Mouse (Mus musculus) lung, embryonic 14.5 days (tissue): ENCODE results near the gene Cd79a. TPM values are rescaled to one million over a fixed set of nuclear protein-coding genes. Genes with fewer than 3 reads are reported as not detected.
A peak's percentile ranks its signal among the peaks of the same experiment; 100 is the strongest.

ENCODE experiments used
- ATAC-seq: fragments of 200-750 bp; cut with Nextera tagmentation; 2 replicates; pipeline ENCODE4 v1.8.0; 2017; ENCODE audit warnings: mild to moderate bottlenecking, moderate TSS enrichment, moderate library complexity; ENCODE audit not compliant: insufficient read depth
- DNase-seq: peaks from one replicate; pipeline ENCODE4 v3.0.0-alpha.2; 2015
- H3K27ac ChIP-seq: fragments of 300-500 bp; sonication (generic); 2 replicates; pipeline ENCODE4 v1.5.1; 2014; ENCODE audit warnings: low read depth, mild to moderate bottlenecking, moderate library complexity
- H3K27me3 ChIP-seq: fragments of 300-500 bp; sonication (generic); 2 replicates; pipeline ENCODE4 v1.6.1; 2014; ENCODE audit warnings: low read length, control low read depth; ENCODE audit not compliant: insufficient read depth
- H3K36me3 ChIP-seq: fragments of 300-500 bp; sonication (generic); 2 replicates; pipeline ENCODE4 v1.6.1; 2014; ENCODE audit warnings: control low read depth; ENCODE audit not compliant: insufficient read depth
- H3K4me1 ChIP-seq: fragments of 300-500 bp; sonication (generic); 2 replicates; pipeline ENCODE4 v1.6.1; 2014; ENCODE audit warnings: antibody characterized with exemption, control low read depth; ENCODE audit not compliant: insufficient read depth
- H3K4me2 ChIP-seq: fragments of 300-500 bp; sonication (generic); 2 replicates; pipeline ENCODE4 v1.6.1; 2014; ENCODE audit warnings: mild to moderate bottlenecking
- H3K4me3 ChIP-seq: fragments of 300-500 bp; sonication (generic); 2 replicates; pipeline ENCODE4 v1.5.1; 2014; ENCODE audit warnings: low read depth, low read length
- H3K9ac ChIP-seq: fragments of 300-500 bp; sonication (generic); 2 replicates; pipeline ENCODE4 v1.6.1; 2014
- H3K9me3 ChIP-seq: fragments of 300-500 bp; sonication (generic); 2 replicates; pipeline ENCODE4 v1.6.1; 2016; ENCODE audit warnings: low read depth, low read length, control low read depth
- CTCF ChIP-seq: IDR thresholded peaks from 2 replicates; pipeline ENCODE4 v1.5.1; 2016; ENCODE audit warnings: antibody characterized with exemption, low read depth
- WGBS: fragments of 180-500 bp; shearing (Covaris S2); extraction: QIAGEN DNeasy Blood & Tissue Kit; methylation state at CpG from one replicate; pipeline ENCODE4 v1.1.7; 2014; 5-methylcytosine and 5-hydroxymethylcytosine counted together
- polyA plus RNA-seq: library from polyadenylated mRNA; unstranded; fragments of >200 nt; fragmentation: Nextera tagmentation; extraction: Ambion mirVana; gene quantifications from 2 replicates; pipeline ENCODE4 v1.2.1, GENCODE M21; 2014

Gene Cd79a
- polyA plus RNA-seq, 1 experiment from 2014 or later, result 0.24 TPM

DNA sequence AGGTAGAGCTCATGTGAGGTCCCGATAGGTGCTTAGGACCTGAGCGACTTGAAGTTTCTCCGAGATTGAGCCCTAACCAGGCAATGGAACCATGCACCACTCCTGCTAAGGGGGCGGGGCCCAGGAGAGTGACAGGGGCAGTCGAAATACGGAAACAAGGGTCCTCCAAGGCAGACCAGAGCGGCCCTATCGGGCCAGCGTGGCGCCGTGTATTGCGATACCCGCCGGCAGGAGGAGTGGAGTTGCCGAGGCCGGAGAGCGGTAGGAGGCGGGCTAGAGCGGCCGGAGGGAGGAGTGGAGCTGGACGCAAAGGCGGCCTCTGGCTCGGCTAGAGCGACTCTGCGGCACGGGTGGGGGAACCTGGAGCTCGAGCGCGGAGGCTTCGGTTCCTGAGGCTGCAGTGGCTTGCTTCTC, 6.9 kb downstream of the Cd79a start:
- Histone ChIP-seq H3K4me2 (peak overlapping the region; percentile 87), H3K27me3 (no peaks in the 10 kb centered on the region), H3K4me1 (peaks cover 9% of the 10 kb centered on the region), H3K9me3 (no peaks in the 10 kb centered on the region), H3K27ac (peak overlapping the region; percentile 81), H3K4me3 (peak overlapping the region; percentile 60), H3K9ac (peak overlapping the region; percentile 80), H3K36me3 (peaks cover 10% of the 10 kb centered on the region)
- ATAC-seq (peak; percentile 97), DNase-seq (peak; percentile 99)
- WGBS, result under 1% methylated on average over 30 of the region's 30 CpGs
- TF ChIP-seq CTCF, result peak; percentile 81

DNA sequence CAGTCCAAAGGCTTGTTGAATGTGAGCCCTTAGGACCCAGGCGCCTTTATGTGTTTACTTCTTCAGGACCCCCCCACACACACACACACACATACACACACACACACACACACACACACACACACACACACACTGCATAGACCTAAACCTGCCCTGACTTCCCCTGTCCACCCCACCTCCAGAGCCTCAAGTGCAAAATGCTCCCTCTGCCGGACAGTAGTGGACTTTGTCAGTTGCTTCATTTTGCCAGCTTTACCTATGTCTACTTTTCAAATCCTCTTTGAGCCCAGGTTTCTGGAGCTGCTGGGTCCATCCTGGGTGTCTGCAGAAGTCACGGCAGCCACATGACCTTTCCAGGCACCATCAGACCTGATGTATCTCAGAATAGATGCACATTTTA, 7.8 kb downstream of the Cd79a start:
- H3K4me1 ChIP-seq, result peaks cover 9% of the 10 kb centered on the region

DNA sequence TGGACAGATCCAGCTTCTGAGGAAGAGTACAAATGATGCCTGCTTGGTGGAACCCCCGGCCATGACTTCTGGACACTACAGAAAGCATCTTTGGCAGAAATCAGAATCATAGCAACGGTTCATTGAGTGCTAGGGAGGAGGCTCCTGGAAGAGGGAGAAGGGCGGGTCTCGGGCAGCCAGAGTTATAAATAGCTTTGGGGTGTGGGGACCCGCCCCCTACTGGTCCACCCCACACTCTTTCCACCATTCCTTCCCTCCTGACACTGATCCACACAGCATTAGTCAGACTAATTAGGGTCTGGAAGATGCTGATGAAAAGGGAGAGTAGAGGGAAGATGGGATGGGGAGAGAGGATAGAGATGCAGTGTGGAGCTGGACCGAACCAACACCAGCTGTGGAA, 9.4 kb downstream of the Cd79a start:
- Histone ChIP-seq H3K9ac (peak overlapping the region; percentile 17; the same call in 1 of the 2 replicates), H3K27me3 (no peaks in the 10 kb centered on the region), H3K36me3 (peaks cover 24% of the 10 kb centered on the region), H3K27ac (peak overlapping the region; percentile 65; the same call in 1 of the 2 replicates), H3K4me2 (peak overlapping the region; percentile 41), H3K4me3 (no peak overlapping the region), H3K9me3 (no peaks in the 10 kb centered on the region), H3K4me1 (peaks cover 9% of the 10 kb centered on the region)
- WGBS, result 22% methylated on average over 6 of the region's 6 CpGs
- TF ChIP-seq CTCF, result no peak
- ATAC-seq, result no peak
- no peak for DNase-seq

More for the DNA sequence above, 7.8 kb downstream of the Cd79a start:
- DNase-seq, result peak; percentile 84
- H3K27me3 ChIP-seq, result no peaks in the 10 kb centered on the region
- H3K9ac ChIP-seq, result peak overlapping the region; percentile 74
- ATAC-seq, result no peak
- peak; percentile 84 for TF ChIP-seq CTCF
- H3K36me3 ChIP-seq, result peaks cover 18% of the 10 kb centered on the region
- peak overlapping the region; percentile 81; the same call in 1 of the 2 replicates for H3K27ac ChIP-seq
- H3K4me2 ChIP-seq, result peak overlapping the region; percentile 87
- peak overlapping the region; percentile 60 for H3K4me3 ChIP-seq
- no peaks in the 10 kb centered on the region for H3K9me3 ChIP-seq
- 8% methylated on average over 3 of the region's 3 CpGs for WGBS

DNA sequence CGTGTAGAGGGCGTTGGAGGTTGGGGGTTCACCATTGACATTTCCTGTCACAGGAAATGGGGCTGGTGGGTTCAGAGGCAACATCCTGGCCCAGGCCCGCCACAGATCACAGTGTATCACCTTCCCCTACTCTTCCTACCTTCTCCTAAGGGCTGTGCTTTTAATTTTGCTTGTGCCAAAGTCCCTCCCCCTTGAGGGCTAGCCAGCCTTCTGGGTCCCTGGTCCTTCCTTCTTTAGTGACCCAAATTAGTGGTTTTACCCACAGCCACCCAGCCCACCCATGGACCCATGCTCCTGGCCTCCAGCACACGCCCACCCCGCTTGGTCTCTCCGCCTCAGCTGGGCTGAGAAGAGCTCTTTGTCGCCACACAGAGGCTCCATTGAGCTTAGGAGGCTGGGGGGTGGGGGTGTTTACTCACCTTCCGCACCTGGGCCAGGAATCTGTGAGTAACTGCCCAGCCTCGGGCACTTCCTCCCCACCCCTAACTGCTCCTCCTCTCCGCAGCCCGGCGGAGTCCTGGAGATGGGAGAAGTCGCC, 10.1 kb downstream of the Cd79a start:
- 27% methylated on average over 13 of the region's 13 CpGs for WGBS
- Histone ChIP-seq H3K4me2 (peak overlapping the region; percentile 41), H3K27ac (peak overlapping the region; percentile 65), H3K9me3 (no peaks in the 10 kb centered on the region), H3K4me3 (0 out of 2 replicates have a peak overlapping the region, but pooled peaks have one; percentile 6), H3K4me1 (peaks cover 9% of the 10 kb centered on the region), H3K9ac (no peak overlapping the region), H3K27me3 (no peaks in the 10 kb centered on the region), H3K36me3 (peaks cover 31% of the 10 kb centered on the region)
- DNase-seq (peak; percentile 67), ATAC-seq (peak; percentile 0; the same call in 1 of the 2 replicates)
- peak; percentile 42; the same call in 1 of the 2 replicates for TF ChIP-seq CTCF

DNA sequence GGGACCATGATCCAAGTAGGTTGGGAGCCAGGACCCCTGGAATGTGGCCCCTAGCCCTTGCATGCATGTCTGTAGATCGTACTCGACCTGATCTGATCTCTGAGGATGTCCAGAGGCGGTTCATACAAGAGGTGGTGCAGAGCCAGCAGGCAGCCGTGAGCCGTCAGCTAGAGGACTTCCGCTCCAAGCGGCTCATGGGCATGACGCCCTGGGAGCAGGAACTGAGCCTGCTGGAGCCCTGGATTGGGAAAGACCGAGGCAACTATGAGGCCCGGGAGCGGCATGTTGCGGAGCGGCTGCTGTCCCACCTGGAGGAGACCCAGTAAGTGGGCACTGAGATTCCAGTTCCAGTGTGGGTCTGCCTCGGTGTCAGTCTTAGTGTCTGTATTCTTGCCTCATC, 15.3 kb downstream of the Cd79a start:
- Histone ChIP-seq H3K9me3 (no peaks in the 10 kb centered on the region), H3K27me3 (no peaks in the 10 kb centered on the region), H3K27ac (no peak overlapping the region), H3K4me2 (no peak overlapping the region), H3K36me3 (peaks cover 56% of the 10 kb centered on the region), H3K4me1 (no peaks in the 10 kb centered on the region), H3K9ac (no peak overlapping the region), H3K4me3 (no peak overlapping the region)
- ATAC-seq, result no peak
- DNase-seq, result no peak
- no peak for TF ChIP-seq CTCF
- 91% methylated on average over 14 of the region's 14 CpGs for WGBS

DNA sequence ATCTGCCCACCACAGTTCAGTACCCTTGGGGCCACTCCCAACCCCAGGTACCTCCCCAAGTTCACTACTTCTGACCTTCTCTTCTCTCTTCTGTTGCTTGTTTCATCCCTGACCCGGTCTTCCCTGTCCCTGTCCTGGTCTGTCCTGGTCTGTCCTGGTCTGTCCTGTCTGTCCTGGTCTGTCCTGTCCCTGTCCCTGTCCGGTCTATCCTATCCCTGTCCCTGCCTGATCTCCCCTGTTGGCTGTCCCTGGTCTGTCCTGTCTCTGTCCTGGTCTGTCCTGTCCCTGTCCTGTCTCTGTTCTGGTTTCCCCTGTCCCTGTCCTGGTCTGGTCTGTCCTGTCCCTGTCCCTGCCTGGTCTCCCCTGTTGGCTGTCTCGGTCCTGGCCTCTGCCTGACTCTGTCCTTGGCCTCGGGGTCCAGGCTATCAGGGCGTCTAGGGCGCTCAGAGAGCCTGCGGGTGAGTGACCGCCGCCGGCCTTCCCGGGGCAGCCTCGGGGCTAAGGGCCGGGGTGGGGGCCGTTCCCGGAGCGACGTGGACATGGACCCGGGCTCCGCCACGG, 21.7 kb downstream of the Cd79a start:
- Histone ChIP-seq H3K9ac (no peak overlapping the region), H3K36me3 (peaks cover 73% of the 10 kb centered on the region), H3K4me1 (no peaks in the 10 kb centered on the region), H3K4me3 (no peak overlapping the region), H3K27ac (no peak overlapping the region), H3K4me2 (no peak overlapping the region), H3K9me3 (no peaks in the 10 kb centered on the region), H3K27me3 (no peaks in the 10 kb centered on the region)
- DNase-seq, result no peak
- 89% methylated on average over 20 of the region's 20 CpGs for WGBS
- no peak for TF ChIP-seq CTCF
- ATAC-seq, result no peak

DNA sequence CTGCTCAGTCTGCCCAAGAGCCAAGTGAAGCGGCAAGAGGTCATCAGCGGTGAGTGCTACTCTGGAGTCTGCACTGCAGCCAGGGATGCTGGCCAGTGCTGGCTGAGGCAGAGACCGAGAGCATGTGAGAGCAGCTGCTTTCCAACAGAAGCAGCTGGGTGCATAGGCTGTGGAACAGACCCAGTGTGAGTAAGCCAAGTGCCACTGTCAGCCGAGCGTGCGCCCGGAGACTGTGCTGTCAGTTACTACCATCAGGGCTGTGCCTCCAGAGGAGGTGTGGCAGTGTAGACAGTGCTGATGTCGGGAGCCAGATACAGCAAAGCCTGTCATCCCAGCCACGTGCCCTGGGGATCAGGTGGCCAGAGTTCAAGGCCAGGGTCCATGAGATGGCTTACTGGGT, 22.5 kb downstream of the Cd79a start:
- Histone ChIP-seq H3K36me3 (peaks cover 82% of the 10 kb centered on the region), H3K27ac (no peak overlapping the region), H3K4me1 (no peaks in the 10 kb centered on the region), H3K9me3 (no peaks in the 10 kb centered on the region), H3K27me3 (no peaks in the 10 kb centered on the region), H3K9ac (no peak overlapping the region), H3K4me2 (no peak overlapping the region), H3K4me3 (no peak overlapping the region)
- 83% methylated on average over 9 of the region's 9 CpGs for WGBS
- no peak for DNase-seq
- peak; percentile 16; the same call in 1 of the 2 replicates for ATAC-seq
- no peak for TF ChIP-seq CTCF
